Mouse (Mus musculus) stomach, embryonic 15.5 days (tissue): ENCODE data around the gene Ephb2. TPM values are rescaled to one million over a fixed set of nuclear protein-coding genes. Genes with fewer than 3 reads are reported as not detected.

Experiments used
- ATAC-seq: fragments of 200-750 bp; cut with Nextera tagmentation; 2 replicates; pipeline ENCODE4 v1.8.0; 2017; ENCODE audit warnings: low read depth, moderate number of reproducible peaks, moderate TSS enrichment; ENCODE audit not compliant: insufficient read depth, low FRiP score
- H3K27ac ChIP-seq: fragments of 300-500 bp; sonication (generic); 2 replicates; pipeline ENCODE4 v1.5.1; 2015; ENCODE audit warnings: mild to moderate bottlenecking, inconsistent platforms
- H3K27me3 ChIP-seq: fragments of 300-500 bp; sonication (generic); replicated peaks from 2 replicates; pipeline ENCODE4 v1.6.1; 2015; ENCODE audit warnings: inconsistent platforms
- H3K36me3 ChIP-seq: fragments of 300-500 bp; sonication (generic); 2 replicates; pipeline ENCODE4 v1.6.1; 2015; ENCODE audit warnings: inconsistent platforms
- H3K4me1 ChIP-seq: fragments of 300-500 bp; sonication (generic); 2 replicates; pipeline ENCODE4 v1.6.1; 2015; ENCODE audit warnings: inconsistent platforms
- H3K4me2 ChIP-seq: fragments of 300-500 bp; sonication (generic); 2 replicates; pipeline ENCODE4 v1.6.1; 2015; ENCODE audit warnings: mild to moderate bottlenecking, inconsistent platforms
- H3K4me3 ChIP-seq: fragments of 300-500 bp; sonication (generic); replicated peaks from 2 replicates; pipeline ENCODE4 v1.5.1; 2015; ENCODE audit warnings: inconsistent platforms
- H3K9ac ChIP-seq: fragments of 300-500 bp; sonication (generic); 2 replicates; pipeline ENCODE4 v1.6.1; 2015; ENCODE audit warnings: inconsistent platforms
- H3K9me3 ChIP-seq: fragments of 300-500 bp; sonication (generic); 2 replicates; pipeline ENCODE4 v1.6.1; 2016; ENCODE audit warnings: inconsistent platforms
- WGBS: fragments of 180-500 bp; shearing (Covaris S2); methylation state at CpG from one replicate; pipeline ENCODE4 v1.1.7; 2015; 5-methylcytosine and 5-hydroxymethylcytosine counted together
- polyA plus RNA-seq: library from polyadenylated mRNA; unstranded; fragments of >200 nt; fragmentation: Nextera tagmentation; extraction: Ambion mirVana; gene quantifications from 2 replicates; pipeline ENCODE4 v1.2.1, GENCODE M21; 2015

Ephb2 gene
- polyA plus RNA-seq, 1 experiment from 2014 or later = 8.6 TPM

GRCm38 (mm10) chr4:136774201-136774600 is 61.6 kb downstream of the Ephb2 start:
- WGBS = 63% methylated on average over 3 of the region's 3 CpGs

GRCm38 (mm10) chr4:136772952-136773584 is 62.7 kb downstream of the Ephb2 start:
- H3K27me3 ChIP-seq = no peaks in the 10 kb centered on the region

More at GRCm38 (mm10) chr4:136774201-136774600, 61.6 kb downstream of the Ephb2 start:
- H3K4me1 ChIP-seq = peaks cover 22% of the 10 kb centered on the region
- H3K9ac ChIP-seq = no peak overlapping the region
- H3K27me3 ChIP-seq = no peaks in the 10 kb centered on the region
- H3K9me3 ChIP-seq = no peaks in the 10 kb centered on the region
- no peak overlapping the region for H3K4me3 ChIP-seq
- H3K27ac ChIP-seq = no peak overlapping the region
- no peak for ATAC-seq
- peaks cover 3% of the 10 kb centered on the region; the same call in 1 of the 2 replicates for H3K36me3 ChIP-seq
- no peak overlapping the region for H3K4me2 ChIP-seq

GRCm38 (mm10) chr4:136772318-136772717 is 63.5 kb downstream of the Ephb2 start:
- peaks cover 3% of the 10 kb centered on the region; the same call in 1 of the 2 replicates for H3K36me3 ChIP-seq
- no peak overlapping the region for H3K27ac ChIP-seq
- H3K4me2 ChIP-seq = no peak overlapping the region
- no peak overlapping the region for H3K9ac ChIP-seq
- WGBS = 89% methylated on average over 5 of the region's 5 CpGs
- peaks cover 18% of the 10 kb centered on the region for H3K4me1 ChIP-seq
- ATAC-seq = 0 out of 2 replicates have a peak, but pooled peaks have one; percentile 12
- H3K27me3 ChIP-seq = no peaks in the 10 kb centered on the region
- no peaks in the 10 kb centered on the region for H3K9me3 ChIP-seq
- H3K4me3 ChIP-seq = no peak overlapping the region

More at GRCm38 (mm10) chr4:136772952-136773584, 62.7 kb downstream of the Ephb2 start:
- Histone ChIP-seq H3K27ac (no peak overlapping the region), H3K4me1 (peaks cover 20% of the 10 kb centered on the region), H3K36me3 (peaks cover 3% of the 10 kb centered on the region; the same call in 1 of the 2 replicates), H3K9ac (no peak overlapping the region), H3K4me3 (no peak overlapping the region), H3K9me3 (no peaks in the 10 kb centered on the region), H3K4me2 (no peak overlapping the region)
- no peak for ATAC-seq
- WGBS = 79% methylated on average over 13 of the region's 13 CpGs

- Histone ChIP-seq H3K9ac (no peak overlapping the region), H3K27ac (no peak overlapping the region), H3K4me2 (no peak overlapping the region), H3K36me3 (peaks cover 3% of the 10 kb centered on the region; the same call in 1 of the 2 replicates), H3K9me3 (no peaks in the 10 kb centered on the region), H3K27me3 (no peaks in the 10 kb centered on the region), H3K4me1 (0 out of 2 replicates have a peak, but pooled peaks cover 8% of the 10 kb centered on the region), H3K4me3 (no peak overlapping the region)
- 67% methylated on average over 17 of the region's 17 CpGs for WGBS
- ATAC-seq = no peak
These were observed 65.1 kb downstream of the Ephb2 start for GRCm38 (mm10) chr4:136770718-136771117.

- ATAC-seq = no peak
- H3K4me1 ChIP-seq = peaks cover 12% of the 10 kb centered on the region; the same call in 1 of the 2 replicates
- no peaks in the 10 kb centered on the region for H3K27me3 ChIP-seq
- WGBS = 91% methylated on average over 3 of the region's 3 CpGs
- peaks cover 3% of the 10 kb centered on the region; the same call in 1 of the 2 replicates for H3K36me3 ChIP-seq
- H3K9me3 ChIP-seq = no peaks in the 10 kb centered on the region
- no peak overlapping the region for H3K4me3 ChIP-seq
- H3K4me2 ChIP-seq = no peak overlapping the region
- no peak overlapping the region for H3K27ac ChIP-seq
- no peak overlapping the region for H3K9ac ChIP-seq
These were observed 67.3 kb downstream of the Ephb2 start for GRCm38 (mm10) chr4:136768499-136768898.

GRCm38 (mm10) chr4:136765080-136765479 is 70.7 kb downstream of the Ephb2 start:
- H3K4me1 ChIP-seq = peaks cover 22% of the 10 kb centered on the region
- ATAC-seq = peak; percentile 61; the same call in 1 of the 2 replicates
- no peak overlapping the region for H3K9ac ChIP-seq
- no peaks in the 10 kb centered on the region for H3K27me3 ChIP-seq
- no peak overlapping the region for H3K4me2 ChIP-seq
- H3K36me3 ChIP-seq = no peaks in the 10 kb centered on the region; the same call in 1 of the 2 replicates
- no peak overlapping the region for H3K27ac ChIP-seq
- no peaks in the 10 kb centered on the region for H3K9me3 ChIP-seq
- no peak overlapping the region for H3K4me3 ChIP-seq
- 47% methylated on average over 7 of the region's 7 CpGs for WGBS

- Histone ChIP-seq H3K4me1 (peaks cover 22% of the 10 kb centered on the region), H3K9me3 (no peaks in the 10 kb centered on the region), H3K27ac (no peak overlapping the region), H3K4me2 (no peak overlapping the region), H3K27me3 (no peaks in the 10 kb centered on the region), H3K4me3 (no peak overlapping the region), H3K36me3 (no peaks in the 10 kb centered on the region), H3K9ac (no peak overlapping the region)
- WGBS = 47% methylated on average over 5 of the region's 5 CpGs
- ATAC-seq = no peak
These were observed 72.4 kb downstream of the Ephb2 start for GRCm38 (mm10) chr4:136763349-136763748.

- WGBS = 28% methylated on average over 18 of the region's 18 CpGs
- Histone ChIP-seq H3K4me1 (peaks cover 29% of the 10 kb centered on the region), H3K36me3 (no peaks in the 10 kb centered on the region), H3K9me3 (no peaks in the 10 kb centered on the region), H3K4me2 (peak overlapping the region; percentile 16; the same call in 1 of the 2 replicates), H3K27ac (peak overlapping the region; percentile 73), H3K27me3 (no peaks in the 10 kb centered on the region), H3K9ac (no peak overlapping the region), H3K4me3 (no peak overlapping the region)
- no peak; the same call in 1 of the 2 replicates for ATAC-seq
These were observed 73.9 kb downstream of the Ephb2 start for GRCm38 (mm10) chr4:136761713-136762380.

- H3K9me3 ChIP-seq = no peaks in the 10 kb centered on the region
- H3K27me3 ChIP-seq = no peaks in the 10 kb centered on the region
- peaks cover 29% of the 10 kb centered on the region for H3K4me1 ChIP-seq
- no peak overlapping the region for H3K4me2 ChIP-seq
- no peak for ATAC-seq
- H3K36me3 ChIP-seq = no peaks in the 10 kb centered on the region
- WGBS = 67% methylated on average over 11 of the region's 11 CpGs
- no peak overlapping the region for H3K27ac ChIP-seq
- H3K9ac ChIP-seq = no peak overlapping the region
- no peak overlapping the region for H3K4me3 ChIP-seq
These were observed 74.9 kb downstream of the Ephb2 start for GRCm38 (mm10) chr4:136760882-136761281.

- WGBS = 74% methylated on average over 4 of the region's 4 CpGs
- Histone ChIP-seq H3K4me2 (no peak overlapping the region), H3K4me1 (peaks cover 37% of the 10 kb centered on the region), H3K27me3 (no peaks in the 10 kb centered on the region), H3K36me3 (no peaks in the 10 kb centered on the region), H3K9me3 (no peaks in the 10 kb centered on the region), H3K4me3 (no peak overlapping the region), H3K27ac (no peak overlapping the region), H3K9ac (no peak overlapping the region)
- no peak for ATAC-seq
These were observed 78.7 kb downstream of the Ephb2 start for GRCm38 (mm10) chr4:136757096-136757495.

- Histone ChIP-seq H3K4me3 (no peak overlapping the region), H3K9ac (no peak overlapping the region), H3K9me3 (no peaks in the 10 kb centered on the region), H3K27me3 (no peaks in the 10 kb centered on the region), H3K36me3 (no peaks in the 10 kb centered on the region), H3K4me2 (no peak overlapping the region), H3K27ac (no peak overlapping the region), H3K4me1 (peaks cover 31% of the 10 kb centered on the region)
- ATAC-seq = no peak
- WGBS = 45% methylated on average over 6 of the region's 6 CpGs
These were observed 79.3 kb downstream of the Ephb2 start for GRCm38 (mm10) chr4:136756486-136756885.

- Histone ChIP-seq H3K9ac (peak overlapping the region; percentile 17), H3K4me2 (peak overlapping the region; percentile 59), H3K4me3 (peak overlapping the region; percentile 28), H3K27ac (peak overlapping the region; percentile 73), H3K4me1 (peaks cover 38% of the 10 kb centered on the region), H3K9me3 (no peaks in the 10 kb centered on the region), H3K27me3 (no peaks in the 10 kb centered on the region), H3K36me3 (no peaks in the 10 kb centered on the region)
- 2% methylated on average over 31 of the region's 31 CpGs for WGBS
- ATAC-seq = peak; percentile 21; the same call in 1 of the 2 replicates
These were observed 80.4 kb downstream of the Ephb2 start for GRCm38 (mm10) chr4:136755364-136755811.
